Mouse (Mus musculus) heart, adult 11 months (tissue): ENCODE results near the gene Glt28d2.

Experiments
- DNase-seq: peaks from one replicate; pipeline ENCODE4 v3.0.0; 2022

The Glt28d2 gene

GRCm38 (mm10) chr3:85863996-85864395 lies 23.3 kb downstream of the Glt28d2 start:
- peak; percentile 83 for DNase-seq

GRCm38 (mm10) chr3:85862886-85863285 lies 24.4 kb downstream of the Glt28d2 start:
- peak; percentile 74 for DNase-seq

GRCm38 (mm10) chr3:85860996-85861395 lies 26.3 kb downstream of the Glt28d2 start:
- peak; percentile 31 for DNase-seq

GRCm38 (mm10) chr3:85859311-85859710 lies 28.0 kb downstream of the Glt28d2 start:
- no peak for DNase-seq

GRCm38 (mm10) chr3:85858140-85859135 lies 28.9 kb downstream of the Glt28d2 start:
- peak; percentile 94 for DNase-seq

DNA sequence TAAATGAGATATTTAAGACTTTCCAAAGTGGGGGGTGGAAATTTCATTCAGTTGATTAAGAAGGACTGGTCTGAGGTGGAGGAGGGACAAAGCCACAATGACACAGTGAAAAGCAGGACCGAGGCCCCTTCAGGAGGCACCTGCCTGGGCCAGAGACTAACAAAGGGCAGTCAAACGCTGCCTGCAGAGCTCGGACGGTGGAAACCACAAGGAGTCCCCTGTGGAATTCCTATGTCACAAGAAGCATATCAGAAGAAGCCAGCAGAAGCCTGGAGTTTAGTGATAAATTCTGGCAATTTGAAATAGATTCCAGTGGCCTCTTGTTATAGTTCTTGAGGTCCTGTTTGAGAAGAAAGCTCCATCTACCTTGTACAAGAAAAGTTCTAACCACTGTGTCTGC lies 30.2 kb downstream of the Glt28d2 start:
- DNase-seq: no peak

- DNase-seq: no peak
Observed at GRCm38 (mm10) chr3:85855947-85856346, 31.4 kb downstream of the Glt28d2 start.

DNA sequence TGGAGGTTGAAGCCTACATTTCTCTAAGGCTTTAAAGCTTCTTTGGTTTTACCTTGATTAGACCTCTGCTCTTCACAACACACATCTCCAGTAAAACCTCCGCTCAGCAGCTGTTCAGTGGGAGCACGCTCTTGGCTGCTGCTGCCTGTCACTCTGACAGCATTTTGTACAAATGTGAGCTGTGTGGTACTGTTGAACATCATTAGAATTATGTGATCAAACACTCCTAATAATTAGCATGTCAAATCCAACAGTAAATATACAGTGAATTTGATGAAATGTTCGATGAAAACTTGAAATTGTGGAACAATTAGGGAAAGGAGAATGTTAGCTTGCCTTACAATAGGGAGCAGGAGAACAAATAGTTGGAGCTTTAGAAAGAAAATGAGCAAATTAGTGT lies 32.3 kb downstream of the Glt28d2 start:
- DNase-seq: no peak

GRCm38 (mm10) chr3:85854143-85854542 lies 33.2 kb downstream of the Glt28d2 start:
- peak; percentile 46 for DNase-seq

- peak; percentile 36 for DNase-seq
Observed at GRCm38 (mm10) chr3:85853715-85854114, 33.6 kb downstream of the Glt28d2 start.

DNA sequence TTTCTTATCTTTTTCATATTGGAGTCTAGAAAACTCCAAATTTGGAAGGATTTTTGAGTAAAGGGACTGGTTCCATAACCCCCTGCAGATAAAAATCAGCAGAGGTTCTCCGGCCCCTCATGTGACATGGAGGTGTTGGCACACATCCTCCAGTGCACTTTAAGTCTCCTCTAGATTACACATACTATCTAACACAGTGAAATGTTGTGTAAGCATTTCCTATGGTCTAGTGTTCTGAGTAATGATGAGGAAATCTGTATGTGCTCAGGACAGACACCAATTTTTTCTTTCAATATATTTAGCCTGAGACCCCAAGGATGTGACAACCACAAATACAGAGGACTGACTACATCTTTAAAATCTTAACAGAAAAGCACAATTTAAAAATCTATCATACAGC lies 37.2 kb downstream of the Glt28d2 start:
- DNase-seq: no peak

DNA sequence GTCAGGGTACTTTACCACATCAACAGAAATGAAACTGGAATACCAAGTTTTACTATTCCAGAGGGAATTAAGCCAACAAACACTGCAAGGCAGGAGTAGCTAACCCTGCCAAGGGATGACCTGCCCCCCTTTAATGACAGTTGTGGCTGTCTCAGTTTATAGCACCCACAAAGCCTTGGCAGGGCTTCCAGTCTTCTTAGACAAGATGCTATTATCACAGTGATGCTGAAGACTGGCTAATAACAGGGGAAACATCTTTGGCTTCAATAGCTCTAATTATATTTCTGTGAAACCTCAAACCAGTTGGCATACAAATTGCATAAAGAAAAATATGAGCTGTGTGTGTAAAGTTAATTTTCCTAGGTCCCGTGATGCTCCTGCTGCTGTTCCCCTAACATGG lies 41.0 kb downstream of the Glt28d2 start:
- no peak for DNase-seq

GRCm38 (mm10) chr3:85845341-85845740 lies 42.0 kb downstream of the Glt28d2 start:
- no peak for DNase-seq

- peak; percentile 88 for DNase-seq
Observed at GRCm38 (mm10) chr3:85842881-85843218, 44.5 kb downstream of the Glt28d2 start.

- DNase-seq: no peak
Observed at GRCm38 (mm10) chr3:85842177-85842880, 45.0 kb downstream of the Glt28d2 start.

DNA sequence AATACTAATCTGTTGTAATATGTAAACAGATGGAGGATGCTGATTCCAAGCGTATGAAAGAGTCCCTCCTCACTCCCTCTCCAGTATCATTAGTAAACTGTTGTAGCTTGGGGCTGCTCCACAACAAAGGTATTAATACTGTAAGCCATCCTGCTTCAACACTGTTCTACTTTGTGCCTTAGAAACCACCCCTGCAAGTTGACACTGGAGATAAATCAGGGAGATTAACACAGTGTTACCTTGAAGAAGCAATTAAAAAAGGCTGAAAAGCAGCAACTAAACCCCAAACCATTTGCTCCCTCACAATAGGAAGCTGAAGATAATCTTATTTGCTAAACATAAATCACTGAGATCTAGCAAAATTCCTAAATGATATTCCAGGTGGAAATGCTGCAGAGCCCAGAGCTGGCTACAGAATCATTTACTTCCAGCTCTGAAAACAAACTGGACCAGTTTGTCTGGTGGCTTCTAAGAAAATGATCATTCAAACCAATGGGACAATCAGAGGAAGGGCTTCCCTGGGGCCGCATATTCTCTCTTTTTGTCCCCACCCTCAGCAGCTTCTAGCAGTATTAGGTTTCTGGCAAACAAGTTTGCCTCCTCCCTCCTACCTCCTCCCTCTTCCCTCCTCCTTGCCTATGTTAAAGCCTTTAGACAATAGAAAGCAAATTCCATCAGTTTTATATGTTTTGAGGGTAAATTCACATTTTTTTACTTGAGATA lies 45.7 kb downstream of the Glt28d2 start:
- DNase-seq: no peak

- no peak for DNase-seq
Observed at GRCm38 (mm10) chr3:85833627-85834026, 53.7 kb downstream of the Glt28d2 start.

DNA sequence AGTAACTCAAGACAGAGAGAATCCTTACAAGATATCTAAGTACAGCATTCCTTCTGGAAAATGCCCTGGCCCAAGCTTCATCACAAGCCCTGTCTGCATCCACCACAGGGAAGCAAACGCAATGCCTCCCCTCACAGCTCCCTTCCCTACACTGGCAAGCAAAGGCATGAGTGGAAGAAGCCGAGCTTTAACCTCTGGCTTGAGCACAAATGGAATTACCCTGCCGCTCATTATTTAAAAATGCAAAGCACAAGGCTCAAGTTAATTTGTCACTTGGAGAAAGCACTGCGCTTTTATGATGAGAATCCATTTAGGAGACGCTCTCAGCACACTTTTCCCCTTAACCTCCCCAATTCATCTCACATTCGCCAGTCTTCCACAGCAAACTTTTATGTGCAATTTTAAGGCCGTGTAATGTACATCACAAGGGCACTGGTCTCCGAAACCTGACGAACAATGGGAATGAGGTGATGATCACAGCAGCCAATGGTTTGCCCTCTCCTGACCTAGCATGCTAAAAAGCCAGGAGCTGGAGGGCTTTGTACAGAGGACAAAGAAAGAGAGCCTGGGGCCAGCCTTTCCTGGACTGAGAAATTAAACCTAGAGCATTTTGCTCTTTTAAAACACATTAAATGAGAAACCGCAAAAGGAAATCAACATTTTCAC lies 54.7 kb downstream of the Glt28d2 start:
- no peak for DNase-seq

DNA sequence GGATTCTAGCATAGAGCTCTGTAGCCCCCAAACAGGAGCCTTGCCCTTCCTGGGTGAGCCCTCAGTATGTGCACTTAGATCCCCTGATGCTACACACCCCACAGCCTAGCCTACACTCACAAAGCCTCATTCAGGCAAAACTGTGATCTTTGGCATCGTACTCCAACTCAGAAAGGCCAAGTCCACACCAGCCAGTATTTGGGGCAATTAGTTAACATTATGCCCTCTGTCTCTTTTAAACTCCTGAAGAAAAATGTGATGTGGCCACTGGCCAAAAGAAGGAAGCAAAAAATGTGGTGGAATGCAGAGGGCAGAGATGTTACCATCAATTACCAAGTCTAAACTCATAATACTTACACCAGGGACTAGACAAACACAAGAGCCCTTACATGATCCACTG lies 55.5 kb downstream of the Glt28d2 start:
- DNase-seq: no peak

GRCm38 (mm10) chr3:85829047-85829446 lies 58.3 kb downstream of the Glt28d2 start:
- no peak for DNase-seq

DNA sequence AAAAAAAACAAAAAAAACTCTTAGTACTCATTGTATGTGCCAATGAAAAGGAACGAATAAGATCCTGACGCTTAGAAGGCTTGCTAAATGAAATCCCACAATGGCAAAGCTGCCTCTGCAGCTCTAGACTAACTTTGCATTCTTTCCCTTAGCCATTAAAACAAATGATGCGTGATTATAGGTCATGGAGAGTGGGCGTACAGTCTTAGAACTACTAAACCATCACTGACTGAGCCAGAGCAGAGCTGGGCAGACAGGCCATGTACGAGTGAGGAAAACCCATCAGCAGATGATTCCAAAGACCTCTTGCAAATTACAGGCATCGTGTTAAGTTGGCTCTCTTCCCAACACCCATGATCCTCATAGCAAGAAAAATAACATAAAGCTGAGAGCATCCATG lies 59.5 kb downstream of the Glt28d2 start:
- DNase-seq: no peak

DNA sequence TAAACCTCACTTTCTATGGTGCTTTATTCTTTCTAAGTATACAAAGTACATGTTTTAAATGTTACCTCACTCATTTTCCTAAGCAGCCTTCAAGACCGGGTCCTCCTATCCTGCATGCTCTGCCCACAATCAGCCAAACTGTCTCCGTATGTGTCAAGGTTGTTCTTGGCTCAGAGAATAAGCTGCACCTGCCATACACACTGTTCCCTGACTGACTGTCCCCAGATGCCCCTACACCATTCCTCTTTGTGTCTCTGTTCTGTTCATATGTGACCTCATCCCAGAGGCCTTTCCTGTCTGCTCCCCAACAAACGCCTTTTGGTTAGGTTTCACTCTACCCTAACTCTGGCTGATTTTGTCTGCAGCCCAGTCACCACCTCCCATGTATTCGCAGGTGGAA lies 60.0 kb downstream of the Glt28d2 start:
- peak; percentile 93 for DNase-seq
